ENCODE assay signal across 9 mouse cellular contexts in genomic region chr6:77257358-77258105, GRCm38 (mm10). TPM values are rescaled to one million over a fixed set of nuclear protein-coding genes. Genes with fewer than 3 reads are reported as not detected.
DNase-seq lines count a peak whose midpoint lies in the region; ATAC-seq and TF ChIP-seq lines count a peak whose summit lies in the region.
"Had no signal": no experiment of that assay in that cellular context is flagged by ENCODE, and none has a peak within 500 bp of the region (broad histone marks: within the 10 kb centered on the region; RNA-seq: fewer than 3 reads in every experiment).

No protein-coding gene starts in this region.

- no peak for DNase-seq in heart, embryonic 10.5 days (ENCODE audit: low spot score)
- DNase-seq in lung, postnatal 10 days = peak; percentile 11
- no peak for DNase-seq in lung, postnatal 25 days (ENCODE audit: low spot score)
- DNase-seq in brain, embryonic 14.5 days (ENCODE audit: low read depth) = peak; percentile 79
- DNase-seq in kidney, postnatal 36 days = peak; percentile 30 to 42
- DNase-seq in thymus, postnatal 4 days = no peak
- DNase-seq: liver, embryonic 13.5 days had no signal

- no peaks in the 10 kb centered on the region for H3K9me3 ChIP-seq in heart, embryonic 13.5 days
- H3K9me3 ChIP-seq in heart, embryonic 10.5 days = no peaks in the 10 kb centered on the region
- H3K9me3 ChIP-seq: embryonic facial prominence, embryonic 12.5 days; liver, embryonic 13.5 days had no signal

- TF ChIP-seq CTCF in brain, embryonic 14.5 days (IDR thresholded peaks at IDR 0.05; ENCODE audit: borderline replicate concordance, extremely low read depth, insufficient read depth, insufficient read length) = peak; percentile 55; the same call in 1 of the 2 replicates

- no peak overlapping the region for H3K4me3 ChIP-seq in heart, embryonic 13.5 days
- no peak overlapping the region for H3K4me3 ChIP-seq in heart, embryonic 10.5 days
- H3K4me3 ChIP-seq: embryonic facial prominence, embryonic 12.5 days; liver, embryonic 13.5 days had no signal

- peaks cover 4% of the 10 kb centered on the region; the same call in 1 of the 2 replicates for H3K4me1 ChIP-seq in heart, embryonic 13.5 days
- no peaks in the 10 kb centered on the region for H3K4me1 ChIP-seq in heart, embryonic 10.5 days
- H3K4me1 ChIP-seq: embryonic facial prominence, embryonic 12.5 days; liver, embryonic 13.5 days had no signal

- H3K36me3 ChIP-seq in heart, embryonic 13.5 days = no peaks in the 10 kb centered on the region
- H3K36me3 ChIP-seq in heart, embryonic 10.5 days = no peaks in the 10 kb centered on the region
- H3K36me3 ChIP-seq: embryonic facial prominence, embryonic 12.5 days; liver, embryonic 13.5 days had no signal

- ATAC-seq in heart, embryonic 13.5 days (ENCODE audit: extremely low read depth, insufficient number of reproducible peaks, low FRiP score, low TSS enrichment) = no peak

- WGBS in heart, embryonic 13.5 days = 27% methylated on average over 7 of the region's 7 CpGs
- 41% methylated on average over 7 of the region's 7 CpGs for WGBS in heart, embryonic 10.5 days

- no peak for TF ChIP-seq POLR2A in brain, embryonic 14.5 days (IDR thresholded peaks at IDR 0.05; ENCODE audit: borderline replicate concordance, extremely low read depth, insufficient read depth, insufficient read length, poor library complexity, severe bottlenecking)

- H3K4me2 ChIP-seq in heart, embryonic 13.5 days = peak overlapping the region; percentile 38
- H3K4me2 ChIP-seq: embryonic facial prominence, embryonic 12.5 days; liver, embryonic 13.5 days had no signal

- no peak overlapping the region for H3K27ac ChIP-seq in heart, embryonic 13.5 days (replicated peaks)
- H3K27ac ChIP-seq in heart, embryonic 10.5 days = no peak overlapping the region
- H3K27ac ChIP-seq: embryonic facial prominence, embryonic 12.5 days; liver, embryonic 13.5 days had no signal

- no peaks in the 10 kb centered on the region for H3K27me3 ChIP-seq in heart, embryonic 13.5 days (replicated peaks)
- no peaks in the 10 kb centered on the region for H3K27me3 ChIP-seq in heart, embryonic 10.5 days (ENCODE audit: insufficient read depth, poor library complexity, severe bottlenecking)
- H3K27me3 ChIP-seq: embryonic facial prominence, embryonic 12.5 days; liver, embryonic 13.5 days had no signal

- H3K9ac ChIP-seq in heart, embryonic 13.5 days = no peak overlapping the region
- H3K9ac ChIP-seq: embryonic facial prominence, embryonic 12.5 days; liver, embryonic 13.5 days had no signal

RNA-seq across cellular contexts. Expression of gene Lrrtm1, which starts 15.0 kb away (rescaled TPM):
- 1.1 and 2.4 TPM in 2 replicates for polyA plus RNA-seq in heart, embryonic 13.5 days (2015; fragmentation: Nextera tagmentation; extraction: Ambion mirVana)
- polyA plus RNA-seq in heart, embryonic 10.5 days (2016; fragmentation: Nextera tagmentation; extraction: Ambion mirVana) = 0.25 and 1.5 TPM in 2 replicates
- 38.5 and 42.4 TPM in 2 replicates for polyA plus RNA-seq in brain, embryonic 14.5 days (2012; rRNA removed)

Comparison
In these comparisons a context has a peak if more than half of its experiments do, and no peak if none do; other contexts are left out.
1. DNase-seq: peak in lung, postnatal 10 days (single experiment), brain, embryonic 14.5 days (single experiment) and kidney, postnatal 36 days (2 of 2); none in heart, embryonic 10.5 days (single experiment), lung, postnatal 25 days (single experiment) and thymus, postnatal 4 days (single experiment).
2. RNA of gene Lrrtm1, which starts 15.0 kb away (polyA plus RNA-seq): 38.5 to 42.4 TPM in brain, embryonic 14.5 days; 1.1 to 2.4 TPM in heart, embryonic 13.5 days and 0.25 to 1.5 TPM in heart, embryonic 10.5 days; every median in the first group is over 10 times any median in the second.